Mouse (Mus musculus) neural tube, embryonic 15.5 days (tissue): ENCODE results near the gene 1700016H13Rik. TPM values are rescaled to one million over a fixed set of nuclear protein-coding genes. Genes with fewer than 3 reads are reported as not detected.

Source experiments
- polyA plus RNA-seq: library from polyadenylated mRNA; unstranded; fragments of >200 nt; fragmentation: Nextera tagmentation; extraction: Ambion mirVana; gene quantifications from 2 replicates; pipeline ENCODE4 v1.2.1, GENCODE M21; 2015

The 1700016H13Rik gene
- polyA plus RNA-seq, 1 experiment from 2014 or later, result 0.17 TPM

Other genes starting within 250 kb of the 1700016H13Rik start
- gene Ptpn13, start 230.8 kb downstream of the 1700016H13Rik start, polyA plus RNA-seq, result 3.5 and 5.9 TPM in 2 replicates
- 0.36 and 0.38 TPM in 2 replicates for gene Slc10a6, start 26.6 kb downstream of the 1700016H13Rik start, polyA plus RNA-seq
- 1.7 and 5.8 TPM in 2 replicates for gene Aff1, start 36.4 kb upstream of the 1700016H13Rik start, polyA plus RNA-seq